Mouse (Mus musculus) cerebellum, adult 11 months (tissue): ENCODE measurements around the gene Ada.
A peak's percentile ranks its signal among the peaks of the same experiment; 100 is the strongest.

ENCODE experiments used
- DNase-seq: peaks from one replicate; pipeline ENCODE4 v3.0.0; 2022

The Ada gene

DNA sequence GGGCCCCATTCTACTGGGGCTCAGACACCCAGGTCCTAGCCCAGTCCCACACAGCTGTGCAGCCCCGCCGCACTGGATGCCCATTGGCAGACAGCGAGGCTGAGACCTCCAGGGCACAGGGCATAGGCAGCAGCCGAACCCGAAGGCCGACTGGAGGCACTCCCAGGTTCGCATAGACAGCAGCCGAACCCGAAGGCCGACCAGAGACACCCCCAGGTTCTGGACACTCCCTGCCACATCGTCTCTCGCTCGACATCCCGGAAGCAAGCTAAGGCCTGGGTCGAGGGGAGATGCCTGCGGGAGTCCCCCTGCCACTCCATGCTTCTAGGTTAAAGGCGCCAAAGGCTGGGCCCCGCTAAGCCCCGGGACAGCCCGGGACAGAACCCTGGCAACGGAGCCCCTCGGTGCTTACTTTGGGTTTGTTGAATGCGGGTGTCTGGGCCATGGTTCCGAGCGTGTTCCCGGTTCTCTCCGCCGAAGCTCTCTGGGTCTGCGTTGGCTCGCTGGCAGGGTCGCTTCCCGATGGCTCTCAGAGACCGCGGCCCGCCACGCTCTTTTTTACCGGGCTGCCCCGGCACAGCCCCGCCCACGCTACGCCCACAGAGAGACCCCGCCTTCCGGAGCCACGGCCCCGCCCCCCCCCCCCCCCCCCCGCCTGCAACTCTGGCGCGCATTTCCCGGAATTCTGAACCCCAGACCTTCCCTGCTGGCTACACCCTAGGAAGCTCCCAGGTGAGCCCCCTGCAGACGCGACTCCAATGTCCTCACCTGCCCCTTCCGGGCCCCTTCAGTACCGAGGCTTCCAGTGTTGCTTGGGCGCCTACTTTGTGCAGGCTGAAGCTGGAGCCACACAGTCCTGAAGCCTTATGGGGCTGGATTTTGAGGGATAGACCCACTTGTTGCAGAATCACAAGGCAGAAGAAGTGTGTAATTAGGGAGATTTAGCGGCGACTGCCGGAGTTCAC lies at the start of gene Ada:
Gene Ada (minus strand): TSS at position 593 of the 965 bp plus-strand sequence.
- no peak for DNase-seq

DNA sequence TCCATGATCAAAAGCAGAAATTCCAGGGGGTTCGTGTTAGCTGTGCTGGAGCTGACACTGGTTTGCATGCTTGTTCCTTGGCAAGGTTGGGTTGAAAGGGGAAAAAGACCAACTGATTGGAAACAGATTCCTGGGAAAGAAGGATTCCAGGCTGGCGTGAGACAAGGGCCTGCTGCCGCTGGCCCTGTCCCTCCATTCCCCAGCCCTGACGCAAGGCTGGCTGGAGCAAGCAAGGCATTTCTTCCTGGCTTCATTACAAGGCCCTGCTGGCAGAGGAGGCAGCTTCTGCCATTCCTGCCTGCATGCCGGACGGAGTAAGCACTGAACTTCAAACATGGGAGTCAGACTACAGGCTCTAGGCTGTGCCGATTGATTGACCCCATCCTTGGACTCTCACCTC lies 48.4 kb upstream of the Ada start:
- DNase-seq: no peak

DNA sequence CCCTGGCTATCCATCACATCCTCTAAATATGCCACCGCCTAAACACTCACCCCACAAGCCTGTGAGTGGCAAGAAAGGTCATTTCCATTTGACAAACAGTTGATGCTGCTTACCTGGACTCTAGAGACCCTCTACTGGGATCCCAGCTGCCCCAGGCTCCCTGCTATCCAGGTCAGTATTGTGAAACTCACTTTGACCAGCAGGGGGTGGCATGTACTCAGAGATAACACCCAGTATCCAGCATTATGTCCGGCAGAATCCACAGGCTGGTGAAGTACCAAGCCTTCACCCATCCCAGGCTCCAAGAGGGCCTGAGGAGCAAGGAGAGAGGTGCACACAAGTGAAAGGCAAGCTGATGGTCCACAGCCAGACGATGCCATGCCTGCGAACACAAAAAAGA lies 38.4 kb upstream of the Ada start:
- peak; percentile 55 for DNase-seq

DNA sequence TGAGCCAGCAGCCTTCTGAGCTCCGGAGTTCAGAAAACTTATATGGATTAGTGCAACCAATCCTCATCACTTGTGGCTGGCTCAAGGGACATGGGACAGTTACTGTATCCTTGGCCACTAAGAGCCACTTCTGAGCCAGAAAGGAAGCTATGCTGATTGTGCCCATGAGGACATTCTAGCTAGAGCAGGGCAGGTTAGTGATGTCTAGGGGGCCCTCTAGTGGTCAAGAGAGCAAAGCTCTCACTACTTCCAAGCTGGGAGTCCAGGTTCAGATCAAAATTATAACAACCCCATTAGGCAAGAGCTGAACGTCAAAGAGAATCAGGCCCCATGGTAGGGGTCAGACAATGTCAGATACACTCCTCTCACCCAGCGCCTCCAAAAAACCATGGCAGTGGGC lies 37.7 kb upstream of the Ada start:
- peak; percentile 30 for DNase-seq

DNA sequence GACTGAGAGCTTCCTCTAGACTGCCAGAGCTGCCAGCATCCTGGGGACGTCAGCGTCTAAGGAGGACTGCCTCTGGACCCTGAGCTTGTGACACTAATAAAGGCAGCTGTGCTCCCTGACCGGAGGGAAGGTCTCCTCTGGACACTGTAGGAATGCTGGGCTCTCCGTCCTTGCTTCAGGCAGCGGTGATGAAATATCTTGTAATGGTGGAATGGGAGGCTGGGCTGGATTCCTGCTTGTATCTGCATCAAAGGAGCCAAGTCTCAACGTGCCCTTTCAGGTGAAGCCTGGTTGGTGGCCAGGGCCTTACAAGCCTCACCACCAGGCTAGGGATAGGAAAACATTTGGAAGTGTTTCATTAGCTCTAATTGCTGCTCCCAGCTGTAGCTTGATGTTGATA lies 37.0 kb upstream of the Ada start:
- DNase-seq: no peak

DNA sequence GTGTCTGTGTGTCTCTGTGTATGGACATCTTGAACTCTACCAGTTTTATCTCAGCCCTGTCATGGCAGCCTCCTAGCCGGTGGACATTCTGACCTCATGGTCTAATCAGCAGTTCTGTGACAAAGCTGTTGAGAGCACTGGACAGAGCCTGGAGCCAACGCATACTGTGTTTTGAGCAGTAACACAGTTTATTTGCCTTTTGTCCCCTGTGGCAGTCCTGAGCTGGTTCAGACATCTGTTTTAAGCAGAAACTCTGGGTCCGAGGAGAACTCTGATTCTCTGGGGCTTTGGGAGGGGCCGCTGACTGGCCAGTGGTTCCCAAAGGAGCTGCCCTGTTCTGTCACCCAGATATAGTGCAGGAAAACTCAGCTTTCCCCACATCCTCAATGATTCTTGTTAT lies 33.9 kb upstream of the Ada start:
- no peak for DNase-seq

DNA sequence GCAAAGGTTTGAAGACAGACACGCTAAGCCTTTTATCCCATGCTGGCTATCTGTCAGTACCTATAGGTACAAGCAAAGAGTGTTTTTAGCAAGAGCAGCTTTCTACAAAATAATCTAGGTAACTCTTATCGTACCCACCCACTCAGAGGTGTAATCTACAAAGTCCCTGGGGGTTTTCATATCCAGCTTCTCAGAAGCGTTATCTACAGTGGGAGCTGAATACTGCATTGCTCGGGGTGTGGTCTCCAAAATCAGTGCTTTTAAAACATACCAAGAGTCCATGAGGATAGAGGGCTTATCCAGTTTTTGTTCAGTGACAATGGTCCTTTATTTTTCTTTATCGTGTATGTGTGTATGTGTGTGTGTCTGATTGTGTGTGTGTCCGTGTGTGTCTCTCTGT lies 33.3 kb upstream of the Ada start:
- DNase-seq: no peak

DNA sequence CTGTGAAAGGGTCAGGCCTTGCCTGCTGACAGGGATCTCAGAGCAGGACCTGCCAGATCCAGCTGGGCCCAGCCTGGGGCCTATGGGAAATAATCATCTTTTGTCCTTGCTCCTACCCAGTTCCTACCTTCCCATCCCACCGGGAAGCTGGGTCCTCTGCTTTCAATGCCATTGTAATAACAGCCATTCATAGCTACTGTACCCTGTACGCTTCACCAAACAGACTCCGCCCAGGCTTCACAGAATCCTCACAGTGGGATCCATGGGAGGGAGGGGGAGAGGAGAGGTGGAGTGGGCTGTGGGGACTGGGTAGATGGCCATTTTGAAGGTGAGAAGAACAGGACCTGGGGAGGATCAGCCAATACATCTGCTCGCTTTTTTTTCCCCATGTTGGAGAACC lies 28.9 kb upstream of the Ada start:
- no peak for DNase-seq

DNA sequence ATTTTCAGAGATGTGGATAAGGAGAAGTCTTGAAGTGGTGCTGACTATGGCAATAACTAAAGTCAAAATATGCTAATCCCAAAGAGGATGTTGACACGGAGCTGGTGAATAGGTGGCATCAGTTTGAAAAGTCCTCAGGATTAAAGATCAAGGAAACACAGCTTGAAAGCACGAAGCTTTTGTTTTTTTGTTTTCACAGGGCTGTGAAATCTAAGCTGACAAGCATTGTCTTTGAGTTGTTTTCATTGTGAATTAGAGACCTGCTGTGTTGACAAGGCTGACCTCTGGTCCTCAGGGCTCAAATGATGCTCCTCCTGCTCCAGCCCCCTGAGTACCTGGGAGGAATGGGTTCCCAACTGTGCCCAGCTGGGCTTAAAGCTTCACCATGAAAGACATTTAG lies 27.0 kb upstream of the Ada start:
- no peak for DNase-seq

DNA sequence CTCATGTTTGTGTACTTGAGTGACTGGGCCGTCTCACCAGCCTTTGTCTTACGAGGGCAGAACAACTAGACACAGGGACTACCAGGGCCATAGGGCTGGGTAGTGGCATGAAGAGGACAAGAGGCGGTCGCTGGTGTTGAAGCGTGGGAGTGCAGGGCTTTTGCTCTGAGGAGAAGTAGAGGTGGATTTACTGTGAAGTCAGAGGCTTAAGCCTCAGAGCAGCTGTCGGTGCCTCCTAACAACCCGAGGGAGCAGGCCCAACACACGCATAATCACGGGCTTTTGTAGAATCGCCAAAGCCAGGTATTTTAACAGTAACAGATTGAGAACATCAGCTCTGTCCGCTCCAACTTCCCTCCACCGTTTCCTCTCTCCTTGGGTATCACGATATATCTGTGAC lies 26.6 kb upstream of the Ada start:
- DNase-seq: no peak

DNA sequence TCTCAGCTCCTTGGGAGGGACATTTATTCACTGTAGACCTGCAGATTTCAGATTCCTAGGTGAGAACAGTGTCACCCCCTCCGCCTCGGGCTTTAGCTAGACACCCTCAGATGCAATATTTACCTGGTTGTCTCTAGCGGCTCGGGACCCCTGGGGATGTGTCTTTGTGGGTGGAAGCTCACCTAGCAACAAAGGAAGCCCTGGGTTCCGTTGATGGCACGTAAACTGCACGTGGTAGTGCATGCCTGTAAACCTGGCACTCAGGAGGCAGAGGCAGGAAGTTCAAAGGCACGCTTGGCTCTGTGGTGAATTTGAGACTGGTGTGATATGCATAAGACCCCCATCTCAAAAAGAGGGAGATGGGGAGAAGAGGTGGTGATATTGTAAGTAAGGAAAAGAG lies 20.7 kb upstream of the Ada start:
- DNase-seq: no peak

DNA sequence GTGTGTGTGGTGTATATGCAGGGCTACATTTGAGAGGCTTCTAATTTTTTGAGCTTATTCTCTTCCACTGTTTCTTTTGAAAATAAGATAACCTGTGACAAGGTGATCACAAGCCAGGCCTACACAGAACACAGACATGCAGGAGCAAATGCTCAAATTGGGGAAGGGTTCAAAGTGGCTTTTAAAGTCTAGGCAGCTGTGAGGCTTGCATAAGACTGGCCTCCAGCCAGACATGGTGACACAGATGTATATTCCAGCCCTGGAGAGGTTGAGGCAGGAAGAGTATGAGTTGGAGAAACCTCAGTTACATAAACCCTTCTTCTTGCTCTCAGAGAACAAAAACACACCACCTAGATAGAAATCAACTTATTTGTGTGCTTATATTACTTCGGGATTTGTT lies 16.9 kb upstream of the Ada start:
- DNase-seq: no peak

DNA sequence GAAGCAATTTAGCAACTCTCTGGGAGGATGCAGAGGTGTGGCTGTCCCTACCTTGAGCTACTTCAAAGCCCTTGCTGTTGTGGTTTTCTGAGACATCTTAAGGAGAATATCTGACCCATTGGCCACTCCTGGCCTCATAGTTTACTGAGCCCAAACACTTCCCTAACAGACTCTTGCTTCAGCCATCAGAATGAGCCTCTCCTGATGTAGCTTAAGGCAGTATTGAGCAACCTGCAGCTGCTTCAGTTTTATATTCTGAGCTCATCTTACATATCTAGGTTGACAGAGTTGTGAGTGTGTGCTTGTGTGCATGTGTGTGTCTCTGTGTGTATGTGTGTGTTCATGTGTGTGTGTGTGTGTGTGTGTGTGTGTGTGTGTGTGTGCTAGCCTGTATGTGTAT lies 16.2 kb upstream of the Ada start:
- no peak for DNase-seq

DNA sequence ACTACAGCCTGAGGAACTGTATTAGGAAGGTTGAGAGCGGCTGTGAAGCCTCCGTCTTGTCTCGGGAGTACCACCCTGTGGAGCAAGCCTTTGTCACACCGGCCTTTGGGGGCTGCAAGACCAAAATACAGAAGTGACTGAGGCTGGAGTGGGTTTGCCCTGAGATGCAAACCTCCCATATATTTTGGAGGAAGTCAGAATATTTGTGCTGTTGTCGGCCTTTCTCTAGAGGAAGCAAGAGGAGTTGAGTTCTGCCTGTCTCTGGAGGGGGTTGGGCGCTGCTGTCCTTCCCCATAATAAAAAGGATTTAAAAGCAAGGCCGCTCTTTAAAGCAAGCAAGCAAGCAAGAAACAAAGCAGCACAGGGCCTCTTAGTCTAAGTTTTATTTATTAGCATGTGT lies 11.4 kb upstream of the Ada start:
- DNase-seq: no peak

DNA sequence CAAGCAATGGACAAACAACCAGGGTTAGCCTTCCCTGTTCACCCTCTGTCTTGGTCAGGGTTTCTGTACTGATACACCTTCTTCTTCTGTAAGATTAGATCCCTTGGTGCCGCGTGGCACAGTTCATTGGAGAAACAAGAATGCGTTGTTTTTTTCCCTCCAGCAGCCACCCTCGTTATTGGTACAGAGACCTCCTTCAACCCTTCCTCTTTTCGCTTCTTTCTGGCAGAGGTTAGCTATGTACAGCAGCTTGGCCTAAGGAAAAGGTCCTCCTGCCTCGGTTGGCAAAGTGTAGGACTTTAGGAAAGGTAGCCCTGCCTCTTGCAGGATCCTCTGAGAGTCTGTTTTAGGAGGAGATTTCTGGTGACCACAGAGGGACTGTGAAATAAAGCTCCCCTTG lies 10.6 kb upstream of the Ada start:
- DNase-seq: no peak

DNA sequence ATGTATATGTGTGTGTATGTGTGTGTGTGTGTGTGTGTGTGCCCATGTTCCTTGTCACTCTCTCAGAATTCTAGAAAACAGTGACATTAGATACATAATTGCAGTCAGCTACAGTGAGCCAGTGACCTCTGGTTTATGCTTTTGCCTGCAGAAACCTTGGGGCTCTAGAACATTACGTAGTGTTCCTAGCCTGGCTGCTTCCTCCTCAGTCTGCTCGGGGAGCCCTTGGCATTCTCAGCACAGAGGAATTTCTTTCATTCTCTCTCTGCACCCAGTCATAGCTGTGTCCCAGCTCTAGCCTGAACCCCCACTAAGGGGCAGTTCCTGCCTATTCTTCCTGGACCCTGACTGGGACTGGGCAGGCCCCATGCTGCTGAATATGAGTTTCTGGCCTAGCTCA lies 8.1 kb upstream of the Ada start:
- DNase-seq: no peak

DNA sequence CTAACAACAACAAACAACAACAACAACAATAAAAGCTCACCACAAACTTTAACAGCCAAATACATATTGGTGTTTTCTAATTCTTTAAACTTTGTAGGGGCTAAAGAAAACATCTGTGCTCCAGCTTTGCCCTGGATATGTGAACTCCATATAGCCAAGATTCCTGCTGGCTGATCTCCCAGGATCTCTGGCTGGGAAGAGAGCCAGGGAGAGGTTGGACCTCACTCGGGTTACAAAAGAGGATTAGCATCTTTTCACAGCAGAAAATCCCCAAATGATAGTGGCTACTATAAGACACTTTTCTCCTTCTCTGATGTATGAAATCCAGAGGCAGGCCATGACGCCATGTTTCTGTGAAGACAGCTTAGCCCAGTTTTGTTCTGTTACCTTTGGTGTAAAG lies 6.7 kb upstream of the Ada start:
- no peak for DNase-seq

DNA sequence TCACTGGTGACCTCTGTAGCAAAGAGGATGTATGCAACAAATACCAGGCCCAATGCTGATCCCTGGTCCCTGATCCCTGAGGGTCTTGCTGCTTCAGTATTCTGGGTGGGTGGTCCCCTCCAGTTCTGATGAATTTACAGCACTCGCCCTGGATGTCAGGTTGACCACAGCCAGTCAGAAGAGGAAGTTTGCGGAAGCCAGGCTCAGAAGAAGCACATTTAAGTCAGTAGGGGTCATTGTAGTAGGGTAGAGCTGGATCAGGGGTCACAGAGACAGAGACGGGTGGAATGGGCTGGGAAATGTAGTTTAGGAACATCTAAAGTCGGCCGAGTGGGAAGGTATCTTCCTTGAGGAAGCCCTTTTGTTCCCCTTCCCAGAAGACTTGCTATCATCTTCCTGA lies 4.2 kb upstream of the Ada start:
- DNase-seq: no peak

DNA sequence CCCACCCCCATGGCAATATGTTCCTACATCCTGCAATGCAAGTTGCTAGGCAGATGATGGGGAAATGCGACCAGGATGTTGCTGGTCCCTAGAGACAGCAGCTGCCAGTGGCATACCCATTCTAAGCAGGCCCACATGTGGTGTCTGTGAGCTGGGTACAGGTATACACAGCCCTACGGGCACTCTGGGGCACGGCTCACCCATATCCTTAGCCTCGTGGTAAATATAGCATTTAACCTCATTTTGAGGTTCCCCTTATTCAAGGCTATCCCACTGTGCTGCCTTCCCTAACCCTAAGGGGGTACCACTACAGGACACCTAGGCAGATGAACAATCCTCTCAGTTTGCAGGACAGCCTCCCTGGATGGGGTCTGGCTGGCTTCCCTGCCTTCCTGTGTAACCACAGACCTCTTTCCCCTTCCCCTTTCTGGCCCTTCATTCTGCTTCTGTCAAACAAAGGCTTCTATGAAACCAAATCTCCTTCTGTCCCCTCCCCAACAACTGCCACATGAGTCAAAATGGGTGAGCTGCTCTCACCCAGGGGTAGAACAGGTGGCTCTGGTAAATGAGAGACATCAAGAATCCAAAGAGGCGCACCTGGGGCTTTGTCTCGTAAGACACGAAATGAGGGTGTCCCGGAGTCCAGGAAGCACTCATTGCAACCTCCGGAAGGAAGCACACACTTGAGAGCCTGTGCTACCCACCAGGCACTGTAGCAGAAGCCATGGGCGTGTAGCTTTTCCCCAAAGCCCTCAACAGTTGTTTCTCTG lies 5.1 kb downstream of the Ada start:
- no peak for DNase-seq

DNA sequence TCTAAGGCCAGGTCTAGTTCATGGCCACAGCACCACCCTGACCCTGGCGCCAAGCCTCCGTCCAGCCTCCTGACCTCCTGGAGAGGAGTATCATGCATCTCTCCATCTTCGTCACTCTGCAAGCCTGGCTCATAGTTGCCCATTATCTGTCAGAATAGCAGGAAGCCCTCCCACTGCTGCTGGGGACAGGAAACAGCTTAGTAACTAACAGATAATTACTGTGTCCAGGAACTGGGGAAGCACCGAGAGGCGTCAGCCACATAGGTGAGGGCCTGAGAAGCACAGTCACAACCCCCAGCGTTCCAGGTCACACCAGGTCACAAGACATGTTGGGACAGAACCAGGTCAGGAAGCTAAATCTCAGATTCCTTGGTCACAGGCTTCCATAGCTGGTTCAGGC lies 6.7 kb downstream of the Ada start:
- DNase-seq: no peak

DNA sequence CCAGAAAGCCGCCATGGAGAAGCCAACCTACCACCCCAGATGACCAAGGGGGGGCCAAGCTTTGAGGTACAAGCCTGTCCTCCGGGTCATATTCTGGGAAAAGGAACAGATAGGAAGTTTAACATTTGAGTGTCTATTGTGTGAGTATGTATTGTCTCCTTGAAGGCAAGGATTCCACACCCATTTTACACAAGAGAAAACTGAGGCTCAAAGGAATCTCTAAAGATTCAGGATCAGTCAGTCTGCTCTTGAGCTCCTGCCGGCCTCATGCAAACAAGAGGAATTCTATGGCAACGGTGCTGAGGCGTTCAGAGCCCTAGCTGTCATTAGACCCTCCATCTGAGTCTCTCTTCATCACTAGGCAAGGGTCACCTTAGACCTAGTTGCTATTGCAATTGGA lies 7.4 kb downstream of the Ada start:
- no peak for DNase-seq

DNA sequence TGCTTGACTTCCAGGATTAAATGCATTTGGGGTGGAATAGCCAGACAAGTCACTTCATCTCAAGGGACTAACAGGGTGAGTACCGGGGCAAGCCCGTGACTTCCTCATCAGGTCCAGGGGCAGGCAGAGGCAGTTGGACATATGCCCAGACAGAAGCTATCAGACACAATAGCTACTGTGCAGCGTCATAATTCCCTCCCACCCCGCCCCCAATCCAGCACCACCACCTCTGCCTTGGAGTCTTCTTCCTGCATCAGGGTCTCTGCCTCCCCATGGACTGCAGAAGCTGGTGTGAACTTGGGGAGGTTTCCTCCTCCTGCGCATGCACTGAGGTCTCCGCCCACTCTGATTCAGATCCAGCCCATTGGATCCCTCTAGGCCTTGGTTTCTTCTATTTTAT lies 14.1 kb downstream of the Ada start:
- no peak for DNase-seq

DNA sequence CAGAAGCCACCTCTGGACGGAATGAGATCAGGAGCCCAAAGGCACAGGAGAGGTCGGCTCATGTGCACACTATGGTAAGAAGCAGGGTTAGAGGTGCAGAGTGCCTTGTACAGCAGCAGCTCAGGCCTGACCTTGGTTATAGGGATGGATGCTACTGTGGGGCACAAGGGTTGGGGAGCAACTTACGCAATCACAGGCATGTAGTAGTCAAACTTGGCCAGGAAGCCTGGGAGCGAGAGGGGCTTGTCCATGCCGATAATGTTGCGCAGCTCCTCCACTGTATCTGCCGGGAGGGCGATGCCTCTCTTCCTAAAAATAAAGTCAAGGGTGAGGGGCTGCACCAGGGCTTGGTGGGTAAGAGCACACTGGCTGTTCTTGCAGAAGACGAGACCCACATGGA lies 14.9 kb downstream of the Ada start:
- no peak for DNase-seq

DNA sequence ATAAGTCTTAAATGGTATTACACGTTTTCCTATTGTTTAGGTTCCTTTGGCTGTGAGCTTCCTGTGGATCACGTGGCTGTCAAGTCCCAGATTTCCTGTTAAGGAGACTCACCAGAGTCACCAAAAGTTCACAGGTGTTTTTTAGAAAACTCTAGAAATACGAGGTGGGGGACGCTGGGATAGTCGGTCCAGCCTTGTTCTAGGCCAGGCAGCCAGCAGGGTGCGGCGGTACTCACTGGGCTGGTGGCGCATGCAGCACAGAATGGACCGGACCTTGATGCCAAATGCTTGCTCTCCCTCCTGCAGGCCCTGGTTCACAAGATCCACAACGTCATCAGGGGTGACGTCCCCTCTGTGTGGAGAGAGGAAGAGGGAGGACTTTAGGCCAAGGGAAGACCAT lies 18.0 kb downstream of the Ada start:
- no peak for DNase-seq
